Mouse (Mus musculus): ENCODE results near the gene Dgke.

GRCm38 (mm10) chr11:89009066-89009465 lies 57.6 kb downstream of the Dgke start:
- no peak for TF ChIP-seq CTCF (IDR thresholded peaks at IDR 0.05; ENCODE audit: low read depth, low read length)
- TF ChIP-seq POLR2A (IDR thresholded peaks at IDR 0.05; ENCODE audit: insufficient read depth, low read length): no peak
- TF ChIP-seq EP300 (IDR thresholded peaks at IDR 0.05; ENCODE audit: insufficient read depth, low read depth, low read length): no peak
